Mouse (Mus musculus) liver, adult 2 months (tissue): ENCODE measurements at regions not wholly inside any gene's neighbourhood (a gene's known extent, or its start where the extent isn't known, plus 50 kb on each side); places are given as distances from the start of the nearest gene placed in this dataset.

Source experiments
- DNase-seq: peaks from one replicate; pipeline ENCODE4 v3.0.0-alpha.2; 2011; ENCODE audit warnings: low read depth, low spot score; ENCODE audit errors: extremely low read depth
- H3K27ac ChIP-seq: fragments of 200-500 bp; replicated peaks from 2 replicates; pipeline ENCODE4 v1.5.1; 2012; ENCODE audit warnings: low read depth, mild to moderate bottlenecking, control low read depth, inconsistent platforms, low read length; ENCODE audit not compliant: insufficient read depth
- H3K27me3 ChIP-seq: fragments of 200-500 bp; 2 replicates; pipeline ENCODE4 v1.6.1; 2012; ENCODE audit warnings: mild to moderate bottlenecking, moderate library complexity, low read length, inconsistent platforms; ENCODE audit not compliant: control insufficient read depth, insufficient read depth
- H3K36me3 ChIP-seq: fragments of 200-500 bp; 2 replicates; pipeline ENCODE4 v1.6.1; 2012; ENCODE audit warnings: low read length, inconsistent platforms; ENCODE audit not compliant: control insufficient read depth, insufficient read depth
- H3K4me1 ChIP-seq: fragments of 200-500 bp; 2 replicates; pipeline ENCODE4 v1.6.1; 2011; ENCODE audit warnings: low read length; ENCODE audit not compliant: control insufficient read depth, insufficient read depth
- H3K4me3 ChIP-seq: fragments of 200-500 bp; 2 replicates; pipeline ENCODE4 v1.5.1; 2011; ENCODE audit warnings: low read depth, mild to moderate bottlenecking, control low read depth, low read length, moderate library complexity; ENCODE audit not compliant: insufficient read depth
- H3K79me2 ChIP-seq: fragments of 200-500 bp; 2 replicates; pipeline ENCODE4 v1.6.1; 2012; ENCODE audit warnings: inconsistent platforms, mild to moderate bottlenecking, low read length, moderate library complexity; ENCODE audit not compliant: control insufficient read depth, insufficient read depth
- H3K9ac ChIP-seq: fragments of 200-500 bp; 2 replicates; pipeline ENCODE4 v1.6.1; 2012; ENCODE audit warnings: low read depth, mild to moderate bottlenecking, control low read depth, inconsistent platforms, low read length
- CTCF ChIP-seq: fragments of 200-500 bp; IDR thresholded peaks from 2 replicates; pipeline ENCODE4 v1.5.1; 2011; ENCODE audit warnings: low read depth, low read length, control low read depth
- POLR2A ChIP-seq: fragments of 200-500 bp; IDR thresholded peaks from 2 replicates; pipeline ENCODE4 v1.6.1; 2011; ENCODE audit warnings: low read length, control low read depth; ENCODE audit not compliant: insufficient read depth; ENCODE audit errors: extremely low read depth
- WGBS: fragments of 180-500 bp; shearing (Covaris S2); methylation state at CpG from one replicate; pipeline ENCODE4 v1.1.7; 2018; 5-methylcytosine and 5-hydroxymethylcytosine counted together

DNA sequence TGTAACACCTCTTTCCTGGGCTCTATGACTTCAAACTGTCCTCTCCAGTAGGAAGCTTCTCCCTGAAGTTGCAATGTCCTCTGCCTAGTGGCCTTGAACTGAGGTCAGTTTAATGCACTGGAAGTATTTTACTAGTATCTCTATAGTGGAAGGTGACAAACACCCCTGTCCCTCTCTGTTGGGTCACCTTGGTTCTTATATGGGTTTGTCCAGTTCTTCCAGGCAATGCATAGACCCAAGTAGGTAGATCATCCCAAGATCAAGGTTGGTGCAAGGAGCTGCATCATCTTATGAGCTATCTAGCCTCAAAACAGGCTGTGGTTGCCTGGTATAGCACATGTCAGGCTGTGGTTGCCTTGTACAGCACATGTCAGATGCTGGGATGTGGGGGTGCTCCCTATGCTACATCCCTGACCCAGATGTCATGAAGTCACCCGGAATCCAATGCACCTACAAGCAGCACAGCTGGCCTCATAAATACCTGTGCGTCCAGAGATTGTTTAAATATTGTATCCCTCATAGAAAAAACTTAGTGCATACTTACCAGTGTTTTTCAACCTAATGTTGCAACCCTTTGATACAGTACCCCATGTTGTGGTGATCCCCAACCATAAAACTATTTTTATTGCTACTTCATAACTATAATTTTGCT, 88.4 kb upstream of the Cpm start:
- DNase-seq: no peak
- no peaks in the 10 kb centered on the region for H3K4me1 ChIP-seq
- H3K79me2 ChIP-seq: no peaks in the 10 kb centered on the region
- H3K36me3 ChIP-seq: no peaks in the 10 kb centered on the region
- no peak overlapping the region for H3K9ac ChIP-seq
- H3K4me3 ChIP-seq: no peak overlapping the region
- 92% methylated on average over 2 of the region's 2 CpGs for WGBS
- H3K27me3 ChIP-seq: no peaks in the 10 kb centered on the region
- TF ChIP-seq CTCF (no peak), POLR2A (no peak)
- H3K27ac ChIP-seq: no peak overlapping the region

DNA sequence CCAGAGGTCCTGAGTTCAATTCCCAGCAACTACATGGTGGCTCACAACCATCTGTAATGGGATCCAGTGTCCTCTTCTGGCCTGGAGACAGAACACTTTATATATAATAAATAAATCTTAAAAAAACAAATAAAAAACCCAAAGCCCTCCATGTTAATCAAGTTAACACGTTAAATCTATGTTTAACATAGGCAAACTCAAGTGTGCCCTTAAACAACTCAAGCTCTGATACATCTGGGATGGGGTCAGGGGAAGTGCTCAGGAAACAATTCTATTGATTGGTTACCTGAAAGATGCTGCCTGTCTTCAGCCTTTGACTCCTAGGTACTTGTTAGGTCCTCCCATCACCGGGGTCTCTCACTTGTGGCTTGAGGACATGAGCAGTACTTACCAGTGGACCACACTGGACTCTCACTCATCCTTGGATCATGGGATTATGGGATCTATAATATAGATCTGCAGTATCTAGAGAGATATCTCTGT, 89.1 kb upstream of the Cpm start:
- Histone ChIP-seq H3K4me3 (no peak overlapping the region), H3K27me3 (no peaks in the 10 kb centered on the region), H3K4me1 (no peaks in the 10 kb centered on the region), H3K9ac (no peak overlapping the region), H3K27ac (no peak overlapping the region), H3K79me2 (no peaks in the 10 kb centered on the region), H3K36me3 (no peaks in the 10 kb centered on the region)
- TF ChIP-seq CTCF (no peak), POLR2A (no peak)
- DNase-seq: no peak
- WGBS: 83% methylated on average over 2 of the region's 2 CpGs

DNA sequence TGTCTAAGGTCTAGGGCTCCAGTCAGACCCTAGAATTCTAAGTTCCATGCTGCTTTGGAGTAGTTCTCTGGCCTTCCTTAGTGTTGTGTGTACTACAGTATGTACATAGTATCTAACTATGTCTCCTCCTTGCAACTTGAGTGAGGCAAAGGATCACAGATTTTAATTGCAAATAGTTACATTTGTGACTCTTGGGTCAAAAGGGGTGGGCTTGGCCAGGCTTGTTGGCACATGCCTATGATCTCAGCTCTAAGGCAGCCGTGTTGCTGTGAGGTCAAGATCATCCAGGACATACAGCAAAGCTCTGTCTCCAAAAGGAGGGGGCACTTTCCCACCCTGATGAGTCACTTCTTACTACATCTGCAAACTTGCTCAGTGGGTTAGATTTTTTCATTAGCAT, 89.8 kb upstream of the Cpm start:
- H3K79me2 ChIP-seq: no peaks in the 10 kb centered on the region
- WGBS: 77% methylated on average over 1 of the region's 1 CpGs

DNA sequence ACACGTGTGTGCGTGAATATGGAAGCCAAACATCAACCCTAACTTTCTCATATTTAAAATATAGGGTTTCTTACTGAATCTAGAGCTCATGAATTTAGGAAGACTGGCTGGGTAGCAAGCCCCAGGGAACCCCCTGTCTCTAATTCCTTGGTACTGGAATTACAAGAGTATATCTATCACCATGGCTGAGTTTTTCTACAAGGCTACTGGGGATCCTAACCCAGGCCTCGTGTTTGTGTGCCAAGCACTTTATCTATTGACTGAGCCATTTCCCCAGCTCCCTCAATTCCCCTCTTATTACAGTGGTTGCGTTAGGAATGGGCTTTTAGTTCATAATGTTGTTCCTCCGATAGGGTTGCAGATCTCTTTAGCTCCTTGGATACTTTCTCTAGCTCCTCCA, 90.6 kb upstream of the Cpm start:
- 88% methylated on average over 5 of the region's 5 CpGs for WGBS
- Histone ChIP-seq H3K27me3 (no peaks in the 10 kb centered on the region), H3K79me2 (no peaks in the 10 kb centered on the region), H3K4me3 (no peak overlapping the region), H3K27ac (no peak overlapping the region), H3K9ac (no peak overlapping the region), H3K4me1 (no peaks in the 10 kb centered on the region), H3K36me3 (no peaks in the 10 kb centered on the region)
- TF ChIP-seq CTCF (no peak), POLR2A (no peak)
- DNase-seq: no peak

More for the DNA sequence above, 89.8 kb upstream of the Cpm start:
- TF ChIP-seq POLR2A: no peak
- no peak for TF ChIP-seq CTCF
- Histone ChIP-seq H3K9ac (no peak overlapping the region), H3K36me3 (no peaks in the 10 kb centered on the region), H3K27me3 (no peaks in the 10 kb centered on the region), H3K4me3 (no peak overlapping the region), H3K4me1 (no peaks in the 10 kb centered on the region), H3K27ac (no peak overlapping the region)
- no peak for DNase-seq

DNA sequence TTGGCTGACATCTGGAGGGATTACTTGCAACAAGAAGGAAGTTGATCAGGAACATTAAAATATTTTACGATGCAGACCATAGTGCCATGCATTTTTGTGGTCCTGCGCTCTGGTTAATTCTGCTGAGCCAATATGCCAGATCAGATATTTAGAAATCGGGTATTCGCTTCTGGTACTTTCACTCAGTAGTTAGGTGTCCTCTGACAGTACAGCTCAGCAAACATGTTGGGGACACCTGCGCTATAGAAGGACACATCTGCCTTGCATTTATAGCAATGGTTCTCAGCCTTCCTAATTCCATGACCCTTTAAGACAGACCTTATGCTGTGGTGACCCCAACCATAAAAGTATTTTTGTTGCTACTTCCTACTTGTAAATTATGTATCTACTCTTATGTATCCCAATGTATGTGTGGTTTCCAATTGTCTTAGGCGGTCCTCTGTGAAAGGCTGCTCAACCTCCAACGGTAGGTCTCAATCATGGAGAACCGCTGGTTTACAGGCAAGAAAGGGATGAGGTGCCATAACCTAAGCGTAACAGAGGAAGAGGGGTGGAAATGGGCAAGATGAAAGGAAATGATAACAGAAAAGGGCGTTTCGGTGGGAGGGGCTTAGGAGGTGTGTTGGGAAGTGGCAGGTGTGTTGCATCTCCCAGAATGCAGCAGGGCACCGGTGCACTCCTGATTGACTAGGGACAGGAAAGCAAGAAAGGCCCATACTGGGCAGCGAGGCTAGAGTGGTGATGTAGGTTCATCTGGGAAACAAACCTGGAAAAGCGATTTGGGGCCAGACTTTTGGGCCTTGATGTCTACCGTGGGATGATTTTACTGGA, 92.3 kb upstream of the Cpm start:
- no peaks in the 10 kb centered on the region for H3K4me1 ChIP-seq
- no peaks in the 10 kb centered on the region for H3K27me3 ChIP-seq
- no peak overlapping the region for H3K9ac ChIP-seq
- H3K4me3 ChIP-seq: no peak overlapping the region
- TF ChIP-seq CTCF (no peak), POLR2A (no peak)
- no peaks in the 10 kb centered on the region for H3K79me2 ChIP-seq
- H3K36me3 ChIP-seq: no peaks in the 10 kb centered on the region
- WGBS: 95% methylated on average over 15 of the region's 15 CpGs
- no peak overlapping the region for H3K27ac ChIP-seq
- no peak for DNase-seq

DNA sequence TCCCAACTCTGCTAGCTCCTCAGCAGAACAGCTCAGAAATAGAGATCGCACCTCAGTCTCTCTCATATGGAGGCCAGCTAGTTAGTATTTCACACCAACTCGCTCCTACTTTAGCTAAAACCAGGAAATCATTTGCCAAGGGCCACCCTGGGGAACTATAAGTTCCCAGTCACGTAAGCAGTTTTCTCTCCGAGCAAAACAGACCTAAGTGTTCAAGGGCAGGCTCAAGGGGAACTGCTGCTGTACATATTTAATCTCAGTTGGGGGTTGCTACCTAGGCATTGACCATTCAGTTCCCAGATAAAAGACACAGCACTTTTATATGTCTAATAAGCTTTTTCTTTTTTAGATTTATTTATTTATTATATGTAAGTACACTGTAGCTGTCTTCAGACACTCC, 93.5 kb upstream of the Cpm start:
- DNase-seq: no peak
- 92% methylated on average over 4 of the region's 4 CpGs for WGBS
- Histone ChIP-seq H3K27me3 (no peaks in the 10 kb centered on the region), H3K4me1 (no peaks in the 10 kb centered on the region), H3K36me3 (no peaks in the 10 kb centered on the region), H3K27ac (no peak overlapping the region), H3K79me2 (no peaks in the 10 kb centered on the region), H3K4me3 (no peak overlapping the region), H3K9ac (no peak overlapping the region)
- no peak for TF ChIP-seq CTCF
- TF ChIP-seq POLR2A: no peak
